Mouse (Mus musculus) heart, postnatal 25 days (tissue): ENCODE results near the gene Ttc28. TPM values are rescaled to one million over a fixed set of nuclear protein-coding genes. Genes with fewer than 3 reads are reported as not detected.

ENCODE experiments used
- DNase-seq: peaks from one replicate; pipeline ENCODE4 v3.0.0; 2022; ENCODE audit warnings: low spot score
- intact Hi-C: fragments of 180-260 bp; cut with DNase I; formaldehyde crosslinking; loops from one replicate; pipeline ENCODE4 v1.15.1; 2025
- total RNA-seq, 2 experiments: library from RNA; stranded (reverse); gene quantifications; 2 replicates each; pipeline ENCODE4 v1.2.3; 2021

Gene Ttc28
- total RNA-seq, 2 experiments from 2014 or later = 13.3 to 16.9 TPM

DNA sequence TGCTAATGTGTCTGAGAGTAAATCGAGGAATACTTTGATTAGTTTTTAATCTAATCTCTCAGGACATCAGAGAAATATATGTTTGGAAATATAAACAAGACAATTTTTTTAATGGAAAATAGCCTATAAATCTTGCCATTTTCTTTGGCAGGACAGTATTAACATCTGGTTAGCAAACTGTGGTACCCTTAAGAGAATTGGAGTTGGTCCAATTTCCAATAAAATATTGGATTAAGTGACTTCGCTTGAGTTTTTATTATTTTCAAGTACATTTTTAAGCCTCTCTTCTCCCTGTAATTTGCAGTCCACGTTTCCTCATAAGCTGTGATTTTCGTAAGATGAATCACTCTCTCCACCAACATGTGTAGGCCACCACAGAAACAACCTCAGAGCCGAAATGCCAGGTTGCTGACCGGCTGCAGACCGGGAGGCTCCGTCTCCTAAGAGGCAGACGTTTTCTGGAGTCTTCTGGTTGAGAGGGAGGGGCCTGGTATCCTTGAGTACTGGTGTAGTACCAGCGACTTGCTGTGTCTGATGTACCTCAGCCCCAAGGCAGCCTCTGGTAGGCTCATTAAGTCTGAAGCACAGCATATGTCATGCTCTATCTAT is 153.2 kb downstream of the Ttc28 start:
- intact Hi-C loops = no loop called here
- no peak for DNase-seq

DNA sequence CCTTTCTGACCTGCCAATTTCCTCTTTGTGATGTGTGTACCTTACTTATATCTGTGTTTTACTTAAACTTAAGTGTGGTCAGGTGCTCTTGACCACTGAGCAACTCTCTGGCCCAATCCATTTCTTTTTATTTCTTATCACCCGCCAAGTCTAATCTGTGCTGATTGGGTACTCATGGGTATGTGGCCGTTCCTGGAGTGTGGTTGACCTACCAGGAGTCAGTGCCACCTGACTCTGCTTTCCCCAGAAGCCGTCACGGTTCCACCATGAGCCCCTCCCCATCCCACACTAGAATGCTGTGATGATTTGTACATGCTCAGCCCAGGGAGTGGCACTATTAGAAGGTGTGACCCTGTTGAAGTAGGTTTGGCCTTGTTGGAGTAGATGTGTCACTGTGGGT is 153.9 kb downstream of the Ttc28 start:
- intact Hi-C loops = no loop called here
- no peak for DNase-seq

DNA sequence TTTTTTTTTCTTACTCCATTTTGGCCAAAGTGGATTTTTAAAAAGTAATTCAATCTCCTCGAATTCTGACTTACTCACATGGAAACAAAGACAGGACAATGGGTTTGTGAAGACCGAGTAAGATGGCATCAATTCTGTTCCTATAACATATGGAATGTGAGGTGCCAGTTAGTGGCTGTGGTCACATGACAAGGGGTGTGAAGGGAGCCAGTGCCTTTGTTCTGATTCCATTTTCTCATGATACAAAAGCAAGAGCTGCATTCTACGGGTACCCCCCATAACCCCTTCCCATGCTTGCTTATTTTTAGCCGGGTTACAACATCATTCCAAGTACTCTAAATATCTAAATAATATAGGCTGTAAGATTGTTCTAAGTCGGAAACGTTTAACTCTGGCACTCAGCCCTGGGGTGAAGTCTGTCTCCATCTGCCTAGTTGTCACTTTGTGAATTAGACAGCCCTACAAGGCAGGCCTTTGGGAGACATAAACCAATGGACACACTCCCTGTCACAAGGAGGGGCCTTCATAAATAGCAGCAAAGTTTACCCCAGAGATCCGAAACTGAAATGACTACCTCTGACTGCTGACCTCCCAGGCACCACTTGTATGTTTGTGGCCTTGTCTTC is 157.6 kb downstream of the Ttc28 start:
- DNase-seq = no peak
- intact Hi-C loops = no loop called here

- intact Hi-C loops = no loop called here
- no peak for DNase-seq
These were observed 160.2 kb downstream of the Ttc28 start for GRCm38 (mm10) chr5:111039771-111040170.

DNA sequence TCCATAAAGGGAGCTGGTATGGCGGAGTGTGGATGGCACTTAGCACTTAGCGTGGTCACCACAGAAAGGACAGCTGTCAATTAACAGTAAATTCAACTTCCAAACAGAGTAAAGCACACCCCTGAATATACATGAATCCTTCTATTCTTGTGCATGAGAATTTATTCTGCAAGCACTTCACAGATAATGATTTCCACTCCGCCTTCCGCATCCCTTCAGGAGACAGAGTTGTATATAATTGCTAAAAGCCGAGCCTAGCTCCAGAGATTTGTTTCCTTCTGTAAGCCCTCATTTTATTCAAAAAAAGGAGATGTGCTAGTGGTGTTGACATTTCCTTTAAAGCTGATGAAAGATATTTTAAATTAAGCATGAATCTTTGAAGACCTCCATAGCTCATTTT is 162.3 kb downstream of the Ttc28 start:
- intact Hi-C loops = no loop called here
- no peak for DNase-seq

GRCm38 (mm10) chr5:111044193-111044592 is 164.6 kb downstream of the Ttc28 start:
- DNase-seq = no peak
- intact Hi-C loops = no loop called here

DNA sequence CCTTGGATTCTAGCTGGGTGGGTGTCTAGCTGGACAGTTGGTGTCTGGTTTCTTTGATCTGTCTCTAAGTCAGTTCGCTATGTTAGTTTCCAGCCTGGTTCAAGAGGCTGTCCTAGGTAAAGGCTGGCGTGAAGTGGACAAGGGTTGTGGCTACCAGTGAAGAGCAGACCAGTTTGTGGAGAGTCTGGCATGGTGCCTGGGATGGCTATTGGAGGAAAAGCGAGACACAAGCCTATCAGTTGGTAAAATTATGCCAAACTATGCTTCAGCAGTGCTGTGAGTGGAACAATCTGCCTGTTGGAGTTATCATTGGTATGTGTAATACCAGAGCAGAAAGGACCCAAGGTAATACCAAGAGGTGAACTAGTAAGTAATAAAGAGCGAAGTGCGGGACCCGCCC is 166.8 kb downstream of the Ttc28 start:
- intact Hi-C loops = loop anchor here (5.0 kb wide), 1 partner anchor 64 kb away; no protein-coding TSS in a partner anchor
- no peak for DNase-seq

- no peak for DNase-seq
- intact Hi-C loops = loop anchor here (5.0 kb wide), 1 partner anchor 65 kb away; no protein-coding TSS in a partner anchor
These were observed 167.4 kb downstream of the Ttc28 start for GRCm38 (mm10) chr5:111046841-111047476.

DNA sequence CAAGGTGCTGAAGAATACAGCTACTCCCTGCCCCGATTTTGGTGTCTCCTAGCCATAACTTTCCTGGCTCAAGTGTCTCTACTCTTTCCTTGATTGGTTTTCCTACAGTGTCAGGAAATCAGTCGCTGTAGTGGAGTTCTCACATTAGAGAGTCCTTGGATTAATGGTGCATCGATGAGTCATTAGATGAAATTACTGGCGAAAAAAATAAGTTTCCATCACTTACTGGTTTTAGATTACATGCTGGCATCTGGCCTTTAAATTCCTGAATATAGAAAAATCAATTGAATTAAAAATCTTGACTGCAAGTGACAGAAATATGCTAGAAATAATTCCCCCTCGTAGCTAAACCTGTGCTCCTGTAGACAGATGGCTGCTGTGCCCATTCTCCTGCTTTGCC is 168.4 kb downstream of the Ttc28 start:
- no peak for DNase-seq
- intact Hi-C loops = loop anchor here (5.0 kb wide), 1 partner anchor 66 kb away; no protein-coding TSS in a partner anchor

GRCm38 (mm10) chr5:111049584-111049983 is 170.0 kb downstream of the Ttc28 start:
- DNase-seq = no peak
- intact Hi-C loops = loop anchor here (5.0 kb wide), 1 partner anchor 67 kb away; no protein-coding TSS in a partner anchor

DNA sequence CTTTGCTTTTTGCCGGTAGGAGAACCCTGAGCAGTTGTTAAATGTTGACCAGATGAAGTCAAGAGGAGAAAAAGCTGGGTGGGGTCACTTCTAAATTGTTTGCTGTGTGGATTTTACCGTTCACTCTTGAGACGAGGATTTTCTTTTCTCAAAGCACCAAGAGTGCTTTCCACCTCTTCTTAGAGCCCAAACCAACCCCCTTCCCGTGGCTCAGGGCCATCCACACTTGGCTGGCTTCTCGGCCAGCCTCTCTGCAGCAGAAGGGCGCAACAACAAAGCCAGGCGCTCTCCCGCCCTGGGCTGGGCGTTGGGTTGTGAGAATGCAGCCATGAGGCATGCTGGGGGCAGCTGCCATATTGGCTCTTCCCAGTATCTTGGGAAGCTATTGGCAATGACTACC is 170.5 kb downstream of the Ttc28 start:
- intact Hi-C loops = no loop called here
- DNase-seq = no peak

GRCm38 (mm10) chr5:111054380-111054779 is 174.8 kb downstream of the Ttc28 start:
- intact Hi-C loops = no loop called here
- DNase-seq = no peak

DNA sequence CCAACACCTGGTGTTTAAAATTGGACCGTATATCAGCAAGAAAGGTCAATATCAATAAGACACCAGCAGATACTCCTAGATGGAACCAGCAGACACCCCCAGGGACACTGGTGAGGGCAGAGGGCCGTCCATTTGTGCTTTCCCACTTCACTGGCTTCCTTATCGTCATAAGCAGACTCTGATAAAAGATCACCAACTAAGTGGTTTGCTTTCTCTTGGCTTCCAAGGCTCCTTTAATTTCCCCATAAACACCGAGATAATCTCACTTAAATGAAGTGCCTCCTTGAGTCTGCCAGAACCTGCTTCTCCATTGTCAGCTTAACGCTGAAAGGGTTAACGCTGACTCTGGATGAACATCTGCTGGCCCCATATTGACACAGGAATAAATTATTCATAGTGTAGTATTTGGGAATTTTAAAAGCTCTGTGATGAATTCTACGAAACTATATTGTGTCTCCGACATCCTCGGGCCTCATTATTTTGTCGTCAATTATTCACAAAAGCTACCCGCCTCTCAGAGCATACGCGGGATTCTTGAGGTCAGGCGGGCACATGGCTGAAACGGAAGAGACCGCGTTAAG is 175.3 kb downstream of the Ttc28 start:
- intact Hi-C loops = no loop called here
- no peak for DNase-seq

- intact Hi-C loops = no loop called here
- no peak for DNase-seq
These were observed 175.9 kb downstream of the Ttc28 start for GRCm38 (mm10) chr5:111055507-111055906.

- DNase-seq = no peak
These were observed 177.5 kb downstream of the Ttc28 start for GRCm38 (mm10) chr5:111057084-111057483.

GRCm38 (mm10) chr5:111058401-111059139 is 179.0 kb downstream of the Ttc28 start:
- no peak for DNase-seq
- intact Hi-C loops = no loop called here

More at GRCm38 (mm10) chr5:111057084-111057483, 177.5 kb downstream of the Ttc28 start:
- intact Hi-C loops = no loop called here

GRCm38 (mm10) chr5:111059140-111059921 is 179.7 kb downstream of the Ttc28 start:
- peak; percentile 47 for DNase-seq
- intact Hi-C loops = no loop called here

- DNase-seq = no peak
- intact Hi-C loops = no loop called here
These were observed 180.7 kb downstream of the Ttc28 start for GRCm38 (mm10) chr5:111060246-111060745.

- intact Hi-C loops = no loop called here
- no peak for DNase-seq
These were observed 183.6 kb downstream of the Ttc28 start for GRCm38 (mm10) chr5:111063155-111063554.
